Mouse (Mus musculus) layer of hippocampus, adult 9-10 months (tissue): Measurements from ENCODE around the gene Utf1.

ENCODE experiments used
- DNase-seq: peaks from one replicate; pipeline ENCODE4 v3.0.0; 2022; ENCODE audit warnings: low spot score

The Utf1 gene

GRCm38 (mm10) chr7:139943674-139944281 lies at the start of gene Utf1:
Gene Utf1, plus strand, starts transcription at chr7:139943789.
- DNase-seq: no peak

GRCm38 (mm10) chr7:139894655-139895557 lies 48.7 kb upstream of the Utf1 start, which contains the start of gene Kndc1:
Gene Kndc1, plus strand, starts transcription at chr7:139894696.
- DNase-seq: peak; percentile 39

DNA sequence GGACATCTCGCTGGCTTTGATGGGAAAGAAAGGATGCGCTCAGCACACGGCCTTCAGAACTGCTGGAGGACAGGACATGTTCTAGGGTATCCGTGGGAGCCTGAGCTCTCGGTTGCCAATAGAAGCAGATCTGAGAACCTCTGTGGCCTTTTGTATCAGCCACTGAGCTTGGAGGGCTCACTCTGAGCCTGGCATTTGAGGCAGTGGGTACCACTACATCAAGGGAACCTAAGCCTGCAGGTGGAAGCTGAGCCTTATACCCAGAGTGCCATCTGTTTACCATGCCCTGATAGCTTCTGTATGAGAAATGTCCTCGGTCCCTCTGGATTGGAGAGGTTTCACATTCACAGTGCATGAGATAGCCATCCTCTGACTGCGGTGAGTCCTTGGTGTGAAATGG lies 47.3 kb upstream of the Utf1 start:
- no peak for DNase-seq

DNA sequence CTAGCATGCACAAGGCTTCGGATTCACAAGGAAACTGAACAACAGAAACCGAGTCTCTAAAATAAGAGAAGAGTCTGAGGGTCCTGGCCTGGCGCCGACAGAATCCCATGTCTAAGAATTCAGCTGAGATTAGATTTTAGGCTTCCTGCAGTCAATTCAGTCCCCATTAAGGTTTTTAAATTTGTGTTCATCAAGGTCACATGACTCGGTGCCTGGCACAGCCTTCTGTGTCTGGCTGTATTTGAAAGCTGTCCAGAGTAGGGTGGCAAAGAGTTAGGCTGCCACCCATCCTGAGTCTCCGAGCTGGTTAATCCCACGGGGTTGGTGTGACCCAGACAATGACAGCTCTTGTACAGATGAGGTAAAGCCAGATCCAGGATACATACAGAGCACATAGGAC lies 46.8 kb upstream of the Utf1 start:
- DNase-seq: no peak

- no peak for DNase-seq
Measured at GRCm38 (mm10) chr7:139898606-139899005, 45.0 kb upstream of the Utf1 start.

DNA sequence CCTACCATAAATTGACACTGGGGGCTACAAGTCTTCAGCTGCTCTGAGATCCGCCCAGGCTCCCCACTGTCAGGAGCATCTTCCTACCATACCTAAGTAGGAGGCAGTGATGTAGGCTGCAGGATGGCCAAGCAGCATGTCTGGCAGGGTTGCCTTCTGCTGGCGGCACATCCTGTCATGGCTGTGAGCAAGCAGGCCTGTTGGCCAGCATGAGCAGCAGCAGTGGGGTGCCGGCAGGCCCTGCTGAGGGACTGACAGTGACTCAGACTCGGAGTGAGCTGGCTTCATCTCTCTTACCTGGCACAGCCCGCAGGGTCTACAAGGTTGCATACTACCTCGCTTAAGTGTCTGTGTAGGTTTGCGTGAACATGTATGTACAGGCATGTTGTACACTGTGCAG lies 44.1 kb upstream of the Utf1 start:
- no peak for DNase-seq

- no peak for DNase-seq
Measured at GRCm38 (mm10) chr7:139900456-139900855, 43.1 kb upstream of the Utf1 start.

GRCm38 (mm10) chr7:139900896-139901295 lies 42.7 kb upstream of the Utf1 start:
- no peak for DNase-seq

DNA sequence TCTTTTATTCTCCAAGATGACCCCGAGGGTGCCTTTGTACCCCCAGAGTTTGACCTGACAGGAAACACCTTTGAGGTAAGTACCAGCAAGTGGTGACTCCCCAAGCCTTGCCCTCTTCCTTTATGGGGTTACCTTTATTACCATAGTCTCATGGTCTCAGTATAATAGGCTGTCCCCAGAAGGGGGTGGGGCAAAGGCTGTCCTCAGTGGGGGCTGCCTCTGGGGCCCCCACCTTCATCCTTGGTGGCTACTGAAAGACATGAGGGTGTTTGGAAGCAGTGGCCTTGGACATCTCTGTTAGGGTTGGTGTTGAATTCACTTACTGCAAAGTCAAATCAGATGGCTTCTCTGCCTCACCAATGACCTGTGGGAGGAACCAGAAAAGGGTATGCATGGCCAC lies 41.6 kb upstream of the Utf1 start:
- DNase-seq: no peak

DNA sequence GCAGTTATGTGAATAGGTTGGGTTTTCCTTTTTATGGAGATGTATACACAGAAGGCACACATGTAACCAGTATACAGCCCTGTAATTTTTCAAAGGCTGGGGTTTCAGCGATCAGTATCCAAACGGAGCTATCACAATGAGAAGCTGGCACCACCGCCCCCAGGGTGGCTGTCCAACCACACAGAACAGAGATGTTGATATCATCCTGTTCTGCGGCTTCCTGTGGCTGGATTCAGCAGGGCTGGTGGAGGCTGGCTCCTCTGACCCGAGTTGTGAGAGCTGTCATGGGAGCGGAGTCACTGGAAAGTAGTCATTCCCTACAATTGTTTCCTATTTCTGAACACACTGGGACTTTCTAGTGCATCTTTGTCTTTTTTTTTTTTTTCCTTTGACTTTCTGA lies 38.3 kb upstream of the Utf1 start:
- no peak for DNase-seq

- no peak for DNase-seq
Measured at GRCm38 (mm10) chr7:139905661-139906060, 37.9 kb upstream of the Utf1 start.

DNA sequence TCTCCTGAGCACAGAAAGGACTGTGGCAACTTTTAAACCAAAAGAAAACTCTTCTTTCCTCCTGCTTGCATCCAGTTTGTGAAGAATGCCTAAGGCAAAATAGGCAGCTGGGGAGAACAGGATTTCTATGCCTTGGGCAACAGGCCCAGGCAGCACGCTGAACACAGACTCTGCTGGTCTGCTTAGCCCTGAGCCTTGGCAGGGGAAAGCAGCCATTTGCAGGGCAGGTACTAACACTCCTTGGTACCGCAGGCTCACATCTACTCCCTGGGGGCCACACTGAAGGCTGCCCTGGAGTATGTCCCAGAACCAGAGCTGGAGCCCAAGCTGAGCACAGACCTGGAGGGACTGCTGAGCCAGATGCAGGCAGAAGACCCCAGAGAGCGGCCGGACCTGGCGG lies 35.4 kb upstream of the Utf1 start:
- DNase-seq: no peak

DNA sequence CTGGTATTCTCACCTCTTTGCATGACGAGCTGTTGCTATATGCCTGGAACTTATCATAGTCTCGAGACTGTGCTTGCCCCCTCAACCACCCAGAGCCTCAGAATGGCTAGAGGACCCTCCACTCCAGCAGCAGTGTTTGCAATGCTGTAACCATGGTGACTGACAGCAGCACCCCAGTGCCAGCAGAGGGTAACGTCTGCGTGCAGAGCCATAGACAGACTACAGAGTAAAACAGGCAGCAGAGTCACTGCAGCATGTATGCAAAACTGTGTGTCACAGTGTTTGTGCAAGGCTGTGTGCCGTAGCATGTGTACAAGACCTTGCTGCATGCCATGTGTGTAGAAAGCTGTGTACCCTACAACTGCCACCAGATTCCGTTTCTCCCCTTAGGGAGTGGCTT lies 34.1 kb upstream of the Utf1 start:
- no peak for DNase-seq

GRCm38 (mm10) chr7:139910204-139910835 lies 33.3 kb upstream of the Utf1 start:
- DNase-seq: no peak

- no peak for DNase-seq
Measured at GRCm38 (mm10) chr7:139914141-139915047, 29.2 kb upstream of the Utf1 start.

- no peak for DNase-seq
Measured at GRCm38 (mm10) chr7:139915646-139916257, 27.8 kb upstream of the Utf1 start.

DNA sequence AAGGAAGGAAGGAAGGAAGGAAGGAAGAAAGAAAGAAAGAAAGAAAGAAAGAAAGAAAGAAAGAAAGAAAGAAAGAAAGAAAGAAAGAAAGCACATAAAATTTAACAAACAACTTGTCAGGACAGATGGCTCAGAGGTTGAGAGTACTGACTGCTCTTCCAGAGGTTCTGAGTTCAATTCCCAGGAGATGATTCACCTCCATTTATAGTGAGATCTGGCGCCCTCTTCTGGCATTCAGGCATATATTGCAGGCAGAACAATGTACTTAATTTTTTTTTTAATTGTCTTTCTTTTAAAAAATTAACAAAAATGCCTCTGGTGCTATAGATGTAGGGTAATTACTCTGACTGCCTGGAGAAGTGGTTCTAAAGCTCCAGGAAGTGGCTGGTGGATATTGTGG lies 27.2 kb upstream of the Utf1 start:
- no peak for DNase-seq

- DNase-seq: no peak
Measured at GRCm38 (mm10) chr7:139918262-139918661, 25.3 kb upstream of the Utf1 start.

- DNase-seq: no peak
Measured at GRCm38 (mm10) chr7:139930732-139931131, 12.9 kb upstream of the Utf1 start.

- DNase-seq: no peak
Measured at GRCm38 (mm10) chr7:139936705-139937104, 6.9 kb upstream of the Utf1 start.

GRCm38 (mm10) chr7:139937138-139937537 lies 6.5 kb upstream of the Utf1 start:
- DNase-seq: no peak

DNA sequence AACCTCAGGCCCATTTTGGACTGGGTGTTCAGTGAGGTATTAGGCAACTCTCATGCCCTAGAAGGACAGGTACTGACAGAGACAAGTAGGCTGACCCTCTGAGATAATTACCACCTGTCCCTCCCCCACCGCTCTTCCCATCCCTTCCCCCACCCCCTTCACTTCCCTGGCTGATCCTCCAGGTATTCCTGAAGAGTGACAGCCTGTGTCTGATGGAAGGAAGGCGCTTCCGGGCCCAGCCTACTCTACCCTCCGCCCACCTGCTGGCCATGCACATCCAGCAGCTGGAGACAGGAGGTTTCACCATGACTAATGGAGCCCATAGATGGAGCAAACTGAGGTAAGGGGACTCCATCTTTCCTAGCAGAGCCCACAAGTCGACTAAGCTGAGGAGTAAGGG lies 5.8 kb upstream of the Utf1 start:
- DNase-seq: no peak
